Mouse (Mus musculus) thymus, adult 2 months (tissue): ENCODE measurements at regions not wholly inside any gene's neighbourhood (a gene's known extent, or its start where the extent isn't known, plus 50 kb on each side); places are given as distances from the start of the nearest gene placed in this dataset.

ENCODE experiments used
- CTCF ChIP-seq: fragments of 200-500 bp; IDR thresholded peaks from 2 replicates; pipeline ENCODE4 v1.5.1; 2012; ENCODE audit warnings: mild to moderate bottlenecking, control low read depth, low read length, moderate library complexity, borderline replicate concordance; ENCODE audit not compliant: control insufficient read depth, poor library complexity, insufficient read depth; ENCODE audit errors: extremely low read depth
- POLR2A ChIP-seq: fragments of 200-500 bp; IDR thresholded peaks from 2 replicates; pipeline ENCODE4 v1.6.1; 2012; ENCODE audit warnings: mild to moderate bottlenecking, low read length, control low read depth, moderate library complexity; ENCODE audit not compliant: control insufficient read depth, poor library complexity, insufficient read depth; ENCODE audit errors: extremely low read depth

GRCm38 (mm10) chr17:65101157-65101556 lies 265.3 kb upstream of the 4930583I09Rik start:
- no peak for TF ChIP-seq CTCF
- no peak for TF ChIP-seq POLR2A
